ENCODE assay signal across 8 mouse cellular contexts in the genomic region with DNA sequence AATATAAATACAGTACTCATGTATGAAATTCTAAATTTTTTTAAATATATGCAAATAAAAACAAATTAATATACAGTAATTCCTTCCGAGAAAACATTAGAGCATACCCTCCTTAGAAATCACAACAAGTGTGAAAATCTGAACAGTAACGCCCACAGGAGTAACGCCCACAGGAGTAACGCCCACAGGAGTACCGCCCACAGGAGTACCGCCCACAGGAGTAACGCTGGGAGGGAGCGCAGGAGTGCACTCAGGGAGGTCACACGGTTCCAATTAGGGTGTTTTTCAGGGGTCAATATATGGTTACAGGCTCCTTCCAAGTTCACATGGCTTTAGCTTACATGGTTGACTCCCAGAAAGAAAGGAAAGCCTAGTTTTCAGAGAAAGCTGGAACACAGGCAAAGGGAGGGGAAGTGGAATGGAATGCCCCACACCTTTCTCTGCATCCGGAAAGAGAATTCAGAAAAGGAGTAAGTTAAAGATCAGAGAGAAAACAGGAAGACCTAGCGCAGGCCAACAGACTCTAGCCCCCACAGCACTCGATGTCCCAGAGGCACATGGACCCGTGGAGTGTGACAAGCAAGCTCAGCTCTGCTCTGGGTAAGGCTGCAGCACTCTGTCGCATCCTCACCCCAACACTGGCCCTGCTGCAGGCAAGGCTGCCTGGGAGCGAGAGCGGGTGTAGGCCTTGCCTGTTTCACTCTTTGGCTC. TPM values are rescaled to one million over a fixed set of nuclear protein-coding genes. Genes with fewer than 3 reads are reported as not detected.
DNase-seq lines count a peak whose midpoint lies in the region; ATAC-seq and TF ChIP-seq lines count a peak whose summit lies in the region.

No protein-coding gene starts in this region.

- 47% methylated on average over 16 of the region's 16 CpGs for WGBS in midbrain, embryonic 14.5 days
- 36% methylated on average over 16 of the region's 16 CpGs for WGBS in thymus, adult 2 months

- no peak overlapping the region for H3K4me2 ChIP-seq in midbrain, embryonic 14.5 days (ENCODE audit: low read length)

- no peak for TF ChIP-seq POLR2A in thymus, adult 2 months (IDR thresholded peaks at IDR 0.05; ENCODE audit: control insufficient read depth, extremely low read depth, insufficient read depth, low read length, poor library complexity)

- H3K9ac ChIP-seq in midbrain, embryonic 14.5 days (replicated peaks; ENCODE audit: low read length) = no peak overlapping the region

- no peak for TF ChIP-seq CTCF in layer of hippocampus, adult 2 months (conservative IDR thresholded peaks at IDR 0.05)
- no peak for TF ChIP-seq CTCF in thymus, adult 2 months (IDR thresholded peaks at IDR 0.05; ENCODE audit: borderline replicate concordance, control insufficient read depth, extremely low read depth, insufficient read depth, low read length, poor library complexity)

- ATAC-seq in midbrain, embryonic 14.5 days (ENCODE audit: low FRiP score, low TSS enrichment) = no peak

- 0 out of 2 replicates have a peak, but pooled peaks cover 6% of the 10 kb centered on the region for H3K36me3 ChIP-seq in midbrain, embryonic 14.5 days (ENCODE audit: control insufficient read depth, insufficient read depth, low read length)
- H3K36me3 ChIP-seq in thymus, adult 2 months (ENCODE audit: control insufficient read depth, insufficient read depth, low read length) = no peaks in the 10 kb centered on the region

- no peak overlapping the region for H3K4me3 ChIP-seq in layer of hippocampus, adult 2 months
- no peak overlapping the region for H3K4me3 ChIP-seq in midbrain, embryonic 14.5 days (replicated peaks; ENCODE audit: low read depth, low read length)
- no peak overlapping the region for H3K4me3 ChIP-seq in thymus, adult 2 months (ENCODE audit: control insufficient read depth, insufficient read depth, low read length)

- no peaks in the 10 kb centered on the region for H3K4me1 ChIP-seq in midbrain, embryonic 14.5 days (ENCODE audit: control insufficient read depth, insufficient read depth, low read length)
- H3K4me1 ChIP-seq in thymus, adult 2 months (replicated peaks; ENCODE audit: control insufficient read depth, insufficient read depth, low read length) = peaks cover 6% of the 10 kb centered on the region

- DNase-seq in layer of hippocampus, adult 2 months (ENCODE audit: low spot score in 2 of 2) = no peak
- no peak for DNase-seq in layer of hippocampus, adult 9-10 months (ENCODE audit: low spot score)
- DNase-seq in c-Kit-positive CD71-positive TER-119-negative erythroid progenitor cells, embryonic 14.5 days (ENCODE audit: low read depth) = peak; percentile 44
- DNase-seq in induced T-regulatory cell, adult 2 months (ENCODE audit: low read depth) = peak; percentile 63
- peak; percentile 29 for DNase-seq in midbrain, embryonic 14.5 days
- DNase-seq in thymus, adult 2 months = no peak
- no peak for DNase-seq in layer of hippocampus, postnatal 14 days (ENCODE audit: low spot score in 2 of 2)
- no peak for DNase-seq in frontal cortex, adult 2 months (ENCODE audit: extremely low spot score in 1 of 2, low spot score in 1 of 2)

- H3K27me3 ChIP-seq in midbrain, embryonic 14.5 days (ENCODE audit: control insufficient read depth, insufficient read depth, low read length) = no peaks in the 10 kb centered on the region
- no peaks in the 10 kb centered on the region for H3K27me3 ChIP-seq in thymus, adult 2 months (ENCODE audit: control insufficient read depth, insufficient read depth, low read length)

- H3K9me3 ChIP-seq in midbrain, embryonic 14.5 days (ENCODE audit: control insufficient read depth, low read length) = no peaks in the 10 kb centered on the region

- H3K27ac ChIP-seq in layer of hippocampus, adult 2 months = peak overlapping the region; percentile 15; the same call in 1 of the 2 replicates
- no peak overlapping the region for H3K27ac ChIP-seq in midbrain, embryonic 14.5 days (replicated peaks; ENCODE audit: low read depth, low read length)
- no peak overlapping the region for H3K27ac ChIP-seq in thymus, adult 2 months (ENCODE audit: control insufficient read depth, insufficient read depth, low read length)

RNA-seq across cellular contexts. Expression of a gene that starts 50.2 kb away (rescaled TPM):
- total RNA-seq in layer of hippocampus, adult 2 months (2021) = 10 to 100 TPM; 50.9 to 52.8 TPM
- 61.0 and 69.9 TPM in 2 replicates for polyA plus RNA-seq in midbrain, embryonic 14.5 days (2014; fragmentation: Nextera tagmentation; extraction: Ambion mirVana)
- 44.3 and 46.6 TPM in 2 replicates for polyA plus RNA-seq in thymus, adult 2 months (2012; rRNA removed)
- total RNA-seq in layer of hippocampus, postnatal 14 days (2021) = 10 to 100 TPM; 50.7 to 58.4 TPM
- 28.9 and 31.5 TPM in 2 replicates for polyA plus RNA-seq in frontal cortex, adult 2 months (2012; rRNA removed)

Comparison
In these comparisons a context has a peak if more than half of its experiments do, and no peak if none do; other contexts are left out.
1. DNase-seq: peak in c-Kit-positive CD71-positive TER-119-negative erythroid progenitor cells, embryonic 14.5 days (single experiment), induced T-regulatory cell, adult 2 months (single experiment) and midbrain, embryonic 14.5 days (single experiment); none in layer of hippocampus, adult 2 months (0 of 2), layer of hippocampus, adult 9-10 months (single experiment), thymus, adult 2 months (single experiment), layer of hippocampus, postnatal 14 days (0 of 2) and frontal cortex, adult 2 months (0 of 2).